Mouse (Mus musculus) ES-Bruce4 (cell line): ENCODE data around the gene Ptprg. TPM values are rescaled to one million over a fixed set of nuclear protein-coding genes. Genes with fewer than 3 reads are reported as not detected.
"Not testable (repeated sequence)": the region's sequence is repeated elsewhere in the genome, so short reads cannot be mapped to it uniquely, and the experiment has no call there.

Experiments used
- H3K27ac ChIP-seq: 2 replicates; pipeline ENCODE4 v1.5.1; 2012; ENCODE audit warnings: low read length, inconsistent platforms; ENCODE audit not compliant: insufficient read depth
- H3K27me3 ChIP-seq: 2 replicates; pipeline ENCODE4 v1.6.1; 2012; ENCODE audit warnings: mild to moderate bottlenecking, low read length, inconsistent platforms; ENCODE audit not compliant: control insufficient read depth, poor library complexity, insufficient read depth, severe bottlenecking
- H3K36me3 ChIP-seq: 2 replicates; pipeline ENCODE4 v1.6.1; 2012; ENCODE audit warnings: inconsistent platforms, mild to moderate bottlenecking, low read length, moderate library complexity; ENCODE audit not compliant: control insufficient read depth, poor library complexity, insufficient read depth, severe bottlenecking
- H3K4me1 ChIP-seq: one replicate; pipeline ENCODE4 v1.8.1; 2011; ENCODE audit warnings: low read length; ENCODE audit not compliant: control insufficient read depth, insufficient read depth
- H3K4me3 ChIP-seq: 2 replicates; pipeline ENCODE4 v1.5.1; 2011; ENCODE audit warnings: low read depth, mild to moderate bottlenecking, low read length
- H3K9ac ChIP-seq: 2 replicates; pipeline ENCODE4 v1.6.1; 2012; ENCODE audit warnings: low read depth, mild to moderate bottlenecking, inconsistent platforms; ENCODE audit not compliant: poor library complexity, severe bottlenecking
- H3K9me3 ChIP-seq: replicated peaks from 2 replicates; pipeline ENCODE4 v1.6.1; 2012; ENCODE audit warnings: mild to moderate bottlenecking, low read length, inconsistent platforms; ENCODE audit not compliant: control insufficient read depth, poor library complexity, insufficient read depth, severe bottlenecking
- CTCF ChIP-seq: IDR thresholded peaks from one replicate; pipeline ENCODE4 v1.8.1; 2011; ENCODE audit warnings: low read depth, low read length
- EP300 ChIP-seq: IDR thresholded peaks from 2 replicates; pipeline ENCODE4 v1.6.1; 2011; ENCODE audit warnings: low read depth, low read length; ENCODE audit not compliant: insufficient read depth
- POLR2A ChIP-seq: IDR thresholded peaks from one replicate; pipeline ENCODE4 v1.8.1; 2011; ENCODE audit warnings: low read length; ENCODE audit not compliant: insufficient read depth
- polyA plus RNA-seq: library from polyadenylated mRNA; stranded (reverse); fragments of >200 nt; gene quantifications from 2 replicates; pipeline ENCODE4 v1.2.4, GENCODE M21; 2011; ENCODE audit warnings: low read depth; ENCODE audit not compliant: missing spikeins, insufficient read depth, insufficient read length

Ptprg gene
- polyA plus RNA-seq, 1 experiment: 27.4 TPM

- Histone ChIP-seq H3K27ac (0 out of 2 replicates have a peak overlapping the region, but pooled peaks have one; percentile 27), H3K4me1 (peaks cover 3% of the 10 kb centered on the region), H3K27me3 (no peaks in the 10 kb centered on the region), H3K9me3 (no peaks in the 10 kb centered on the region), H3K36me3 (no peaks in the 10 kb centered on the region), H3K4me3 (no peak overlapping the region), H3K9ac (no peak overlapping the region)
- TF ChIP-seq CTCF (no peak), POLR2A (no peak), EP300 (no peak)
These were observed 409.2 kb downstream of the Ptprg start for GRCm38 (mm10) chr14:11962561-11962960.

GRCm38 (mm10) chr14:11963791-11964190 lies 410.5 kb downstream of the Ptprg start:
- Histone ChIP-seq H3K36me3 (no peaks in the 10 kb centered on the region), H3K27me3 (no peaks in the 10 kb centered on the region), H3K9me3 (no peaks in the 10 kb centered on the region), H3K9ac (no peak overlapping the region), H3K4me3 (no peak overlapping the region), H3K4me1 (peaks cover 3% of the 10 kb centered on the region), H3K27ac (peak overlapping the region; percentile 51)
- TF ChIP-seq POLR2A (no peak), CTCF (no peak), EP300 (no peak)

DNA sequence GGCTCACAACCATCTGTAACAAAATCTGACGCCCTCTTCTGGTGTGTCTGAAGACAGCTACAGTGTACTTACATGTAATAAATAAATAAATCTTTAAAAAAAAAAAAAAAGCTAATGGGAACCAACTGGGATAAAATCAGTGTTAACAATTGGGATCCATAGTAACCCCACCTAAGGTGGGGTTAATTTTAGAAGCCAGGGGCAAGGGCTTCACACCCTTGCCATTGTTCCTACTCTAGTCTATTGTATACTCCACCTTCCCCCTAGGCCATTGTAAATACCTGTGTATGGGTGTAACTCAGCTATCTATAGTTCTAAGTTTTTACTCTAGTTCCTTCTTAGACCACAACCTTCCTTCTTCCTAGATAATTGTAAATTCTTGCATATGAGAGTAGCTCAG lies 411.0 kb downstream of the Ptprg start:
- H3K27ac ChIP-seq, H3K9ac ChIP-seq, H3K4me1 ChIP-seq, H3K4me3 ChIP-seq, H3K36me3 ChIP-seq, H3K27me3 ChIP-seq, H3K9me3 ChIP-seq: not testable (repeated sequence)

- no peaks in the 10 kb centered on the region for H3K36me3 ChIP-seq
- H3K9me3 ChIP-seq: no peaks in the 10 kb centered on the region
- no peaks in the 10 kb centered on the region for H3K27me3 ChIP-seq
- peak overlapping the region; percentile 56 for H3K27ac ChIP-seq
- no peak for TF ChIP-seq POLR2A
- TF ChIP-seq CTCF: no peak
- TF ChIP-seq EP300: peak; percentile 70
- H3K4me3 ChIP-seq: no peak overlapping the region
- H3K4me1 ChIP-seq: peaks cover 3% of the 10 kb centered on the region
- no peak overlapping the region for H3K9ac ChIP-seq
These were observed 412.5 kb downstream of the Ptprg start for GRCm38 (mm10) chr14:11965878-11966277.

DNA sequence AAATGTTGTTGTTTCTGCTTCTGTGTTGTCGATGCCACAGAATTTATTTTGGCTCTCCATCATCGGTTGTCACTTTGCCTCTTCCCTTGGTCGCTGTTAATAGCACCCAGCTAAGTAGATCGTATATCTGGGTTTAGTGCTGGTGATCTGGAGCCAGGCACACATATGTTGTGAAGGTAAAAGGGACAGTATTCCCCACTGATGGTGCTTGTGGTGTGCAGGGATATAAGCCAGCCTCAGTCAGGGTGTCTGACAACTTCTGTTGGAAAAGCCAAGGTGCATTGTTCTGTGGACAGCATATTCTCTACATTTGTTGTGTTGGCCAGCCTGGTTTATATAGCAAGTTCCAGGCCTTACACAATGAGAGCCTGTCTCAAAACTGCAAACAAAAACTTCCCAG lies 428.4 kb downstream of the Ptprg start:
- no peaks in the 10 kb centered on the region for H3K27me3 ChIP-seq
- H3K27ac ChIP-seq: no peak overlapping the region
- no peak overlapping the region for H3K9ac ChIP-seq
- H3K4me1 ChIP-seq: no peaks in the 10 kb centered on the region
- H3K4me3 ChIP-seq: no peak overlapping the region
- TF ChIP-seq POLR2A: no peak
- TF ChIP-seq EP300: no peak
- no peak for TF ChIP-seq CTCF
- H3K36me3 ChIP-seq: no peaks in the 10 kb centered on the region
- no peaks in the 10 kb centered on the region for H3K9me3 ChIP-seq

- Histone ChIP-seq H3K36me3 (no peaks in the 10 kb centered on the region), H3K4me3 (no peak overlapping the region), H3K9me3 (no peaks in the 10 kb centered on the region), H3K27ac (no peak overlapping the region), H3K27me3 (no peaks in the 10 kb centered on the region), H3K4me1 (no peaks in the 10 kb centered on the region), H3K9ac (no peak overlapping the region)
- TF ChIP-seq POLR2A (no peak), CTCF (no peak), EP300 (no peak)
These were observed 429.7 kb downstream of the Ptprg start for GRCm38 (mm10) chr14:11983031-11983430.

- TF ChIP-seq POLR2A (no peak), EP300 (no peak), CTCF (no peak)
- no peaks in the 10 kb centered on the region for H3K4me1 ChIP-seq
- no peak overlapping the region for H3K9ac ChIP-seq
- no peaks in the 10 kb centered on the region for H3K36me3 ChIP-seq
- H3K9me3 ChIP-seq: no peaks in the 10 kb centered on the region
- H3K27ac ChIP-seq: no peak overlapping the region
- H3K4me3 ChIP-seq: no peak overlapping the region
- no peaks in the 10 kb centered on the region for H3K27me3 ChIP-seq
These were observed 430.8 kb downstream of the Ptprg start for GRCm38 (mm10) chr14:11984086-11984485.
